In the genomic region with DNA sequence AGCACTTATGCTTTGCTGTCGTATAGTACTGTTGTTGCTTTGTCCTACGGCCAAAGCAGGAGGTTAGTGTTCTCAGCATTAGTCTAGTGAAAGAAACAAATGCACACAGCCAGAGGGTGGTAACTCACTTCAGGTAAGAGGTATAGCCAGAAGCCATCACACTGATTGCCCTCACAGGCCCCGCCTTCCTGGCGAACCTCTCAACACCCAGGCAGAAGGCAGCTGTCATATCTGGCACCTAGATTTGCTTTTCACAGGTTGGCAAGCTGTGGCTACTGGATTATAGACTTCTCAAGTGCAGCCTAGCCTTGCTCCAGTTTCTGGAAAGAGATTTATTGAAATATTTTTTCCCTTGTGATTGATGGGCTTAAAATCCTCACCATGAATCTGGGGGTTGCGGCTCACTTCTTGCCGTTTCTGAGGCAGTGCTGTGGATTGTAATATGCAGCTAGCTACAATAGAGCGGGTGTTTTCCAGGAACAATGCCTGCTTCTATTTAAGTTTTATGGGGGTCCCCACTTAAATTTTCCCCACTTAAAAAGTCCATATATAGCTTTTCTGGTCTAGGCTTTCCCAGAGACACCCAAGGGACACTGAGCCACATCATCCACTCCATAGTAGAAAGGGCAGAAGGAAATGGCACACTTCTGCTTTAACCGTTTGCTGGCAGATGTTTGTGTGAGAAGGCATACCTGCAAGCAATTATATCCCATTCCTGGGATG, we compare ENCODE assay signal across 10 mouse cellular contexts.
DNase-seq lines count a peak whose midpoint lies in the region; ATAC-seq and TF ChIP-seq lines count a peak whose summit lies in the region.
"Had no signal": no experiment of that assay in that cellular context is flagged by ENCODE, and none has a peak within 500 bp of the region (broad histone marks: within the 10 kb centered on the region; RNA-seq: fewer than 3 reads in every experiment).

No protein-coding gene starts in this region.

- no peaks in the 10 kb centered on the region for H3K9me3 ChIP-seq in hindbrain, embryonic 12.5 days (replicated peaks)
- no peaks in the 10 kb centered on the region for H3K9me3 ChIP-seq in hindbrain, embryonic 10.5 days
- H3K9me3 ChIP-seq: heart, embryonic 10.5 days had no signal

- no peak for DNase-seq in hindbrain, embryonic 10.5 days (ENCODE audit: low spot score)
- peak; percentile 78 for DNase-seq in brain, embryonic 14.5 days (ENCODE audit: low read depth)
- DNase-seq in cerebellum, adult 9-11 months = peak; percentile 85
- DNase-seq in gastrocnemius, postnatal 14 days = peak; percentile 41
- DNase-seq in adrenal gland, postnatal 25 days = no peak
- no peak for DNase-seq in urinary bladder, adult 18-20 months (ENCODE audit: low spot score in 2 of 2)
- DNase-seq: kidney, postnatal 36 days; retina, postnatal 1 day had no signal

- no peak overlapping the region for H3K4me2 ChIP-seq in hindbrain, embryonic 12.5 days (replicated peaks)

- TF ChIP-seq CTCF in brain, embryonic 14.5 days (IDR thresholded peaks at IDR 0.05; ENCODE audit: borderline replicate concordance, extremely low read depth, insufficient read depth, insufficient read length) = no peak

- WGBS in hindbrain, embryonic 12.5 days = 78% methylated on average over 8 of the region's 8 CpGs
- 85% methylated on average over 8 of the region's 8 CpGs for WGBS in hindbrain, embryonic 10.5 days

- no peak overlapping the region for H3K9ac ChIP-seq in hindbrain, embryonic 12.5 days

- H3K4me1 ChIP-seq in hindbrain, embryonic 12.5 days = 0 out of 2 replicates have a peak, but pooled peaks cover 2% of the 10 kb centered on the region
- H3K4me1 ChIP-seq in hindbrain, embryonic 10.5 days (replicated peaks) = peaks cover 7% of the 10 kb centered on the region

- ATAC-seq in hindbrain, embryonic 12.5 days (ENCODE audit: low FRiP score) = no peak

- intact Hi-C loops in gastrocnemius, postnatal 14 days (cut with DNase I; ENCODE audit: low total_unique reads) = no loop called here

- no peaks in the 10 kb centered on the region for H3K36me3 ChIP-seq in hindbrain, embryonic 12.5 days
- no peaks in the 10 kb centered on the region for H3K36me3 ChIP-seq in hindbrain, embryonic 10.5 days
- H3K36me3 ChIP-seq: heart, embryonic 10.5 days had no signal

- no peak overlapping the region for H3K4me3 ChIP-seq in hindbrain, embryonic 12.5 days
- H3K4me3 ChIP-seq in hindbrain, embryonic 10.5 days = no peak overlapping the region
- H3K4me3 ChIP-seq: heart, embryonic 10.5 days had no signal

- TF ChIP-seq POLR2A in brain, embryonic 14.5 days (IDR thresholded peaks at IDR 0.05; ENCODE audit: borderline replicate concordance, extremely low read depth, insufficient read depth, insufficient read length, poor library complexity, severe bottlenecking) = no peak

- 0 out of 2 replicates have a peak overlapping the region, but pooled peaks have one; percentile 2 for H3K27ac ChIP-seq in hindbrain, embryonic 12.5 days
- no peak overlapping the region for H3K27ac ChIP-seq in hindbrain, embryonic 10.5 days
- H3K27ac ChIP-seq: heart, embryonic 10.5 days had no signal

- H3K27me3 ChIP-seq in hindbrain, embryonic 12.5 days = no peaks in the 10 kb centered on the region
- H3K27me3 ChIP-seq in hindbrain, embryonic 10.5 days (ENCODE audit: insufficient read depth, poor library complexity, severe bottlenecking) = no peaks in the 10 kb centered on the region

Comparison
In these comparisons a context has a peak if more than half of its experiments do, and no peak if none do; other contexts are left out.
1. DNase-seq: peak in brain, embryonic 14.5 days (single experiment), cerebellum, adult 9-11 months (single experiment) and gastrocnemius, postnatal 14 days (single experiment); none in hindbrain, embryonic 10.5 days (single experiment), adrenal gland, postnatal 25 days (single experiment) and urinary bladder, adult 18-20 months (0 of 2).